Mouse (Mus musculus) small intestine, adult 2 months (tissue): Measurements from ENCODE around the gene Aspscr1. TPM values are rescaled to one million over a fixed set of nuclear protein-coding genes. Genes with fewer than 3 reads are reported as not detected.

Experiments used
- H3K27ac ChIP-seq: fragments of 200-500 bp; 2 replicates; pipeline ENCODE4 v1.5.1; 2012; ENCODE audit warnings: low read depth, low read length, control low read depth, inconsistent platforms; ENCODE audit not compliant: insufficient read depth
- H3K27me3 ChIP-seq: fragments of 200-500 bp; 2 replicates; pipeline ENCODE4 v1.6.1; 2012; ENCODE audit warnings: mild to moderate bottlenecking, moderate library complexity, low read length, inconsistent platforms; ENCODE audit not compliant: control insufficient read depth, insufficient read depth
- H3K36me3 ChIP-seq: fragments of 200-500 bp; 2 replicates; pipeline ENCODE4 v1.6.1; 2012; ENCODE audit warnings: mild to moderate bottlenecking, low read length, control low read depth, inconsistent platforms; ENCODE audit not compliant: control insufficient read depth, insufficient read depth
- H3K4me1 ChIP-seq: fragments of 200-500 bp; 2 replicates; pipeline ENCODE4 v1.6.1; 2012; ENCODE audit warnings: low read length, inconsistent platforms, mixed read lengths; ENCODE audit not compliant: control insufficient read depth, insufficient read depth, insufficient read length
- H3K4me3 ChIP-seq: fragments of 200-500 bp; 2 replicates; pipeline ENCODE4 v1.5.1; 2012; ENCODE audit warnings: low read depth, mild to moderate bottlenecking, control low read depth, inconsistent platforms, low read length, moderate library complexity
- CTCF ChIP-seq: fragments of 200-500 bp; IDR thresholded peaks from 2 replicates; pipeline ENCODE4 v1.5.1; 2012; ENCODE audit warnings: low read depth, mild to moderate bottlenecking, control low read depth, inconsistent platforms, low read length, moderate library complexity, mixed read lengths; ENCODE audit not compliant: insufficient replicate concordance, insufficient read length; ENCODE audit errors: extremely low read depth
- POLR2A ChIP-seq: fragments of 200-500 bp; IDR thresholded peaks from 2 replicates; pipeline ENCODE4 v1.6.1; 2012; ENCODE audit warnings: low read depth, mild to moderate bottlenecking, control low read depth, inconsistent platforms, low read length, moderate library complexity
- WGBS: fragments of 180-500 bp; shearing (Covaris S2); methylation state at CpG from one replicate; pipeline ENCODE4 v1.1.7; 2018; 5-methylcytosine and 5-hydroxymethylcytosine counted together
- polyA plus RNA-seq: library from polyadenylated mRNA; depleted of rRNA; stranded (reverse); fragments of >200 nt; gene quantifications from 2 replicates; pipeline ENCODE4 v1.2.3, GENCODE M21; 2012

The Aspscr1 gene
- polyA plus RNA-seq, 1 experiment = 138 TPM

DNA sequence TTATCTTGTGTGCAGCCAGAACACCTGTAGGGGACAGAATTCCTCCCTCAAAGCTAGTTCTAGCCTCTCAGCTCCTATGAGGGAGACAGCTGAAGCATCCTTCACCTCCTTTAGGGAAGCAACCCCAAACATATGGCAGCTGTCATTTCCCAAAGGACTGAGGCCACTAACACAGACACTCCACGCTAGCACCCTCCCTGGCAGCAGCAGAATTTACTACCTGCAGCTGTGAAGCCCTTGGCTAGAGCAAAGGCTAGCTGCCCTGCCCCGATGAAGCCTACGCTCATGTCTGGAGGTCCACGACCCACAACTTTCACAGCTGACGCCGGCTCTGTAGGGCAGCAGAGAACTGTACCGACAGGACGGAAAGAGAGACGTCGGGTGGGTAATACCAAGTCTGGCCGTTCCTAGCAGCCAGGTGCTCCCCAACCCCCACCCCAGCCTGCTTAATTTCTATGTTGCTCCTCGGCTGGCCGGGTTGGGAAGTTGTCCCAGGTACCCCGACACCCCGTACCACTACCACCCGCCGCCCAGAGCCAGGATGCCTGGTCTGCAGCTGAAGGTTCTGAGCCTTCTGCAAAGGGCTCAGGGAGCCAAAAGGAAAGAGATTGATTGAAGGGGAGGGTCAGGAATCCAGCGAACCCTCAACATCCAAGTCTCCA is 29.7 kb upstream of the Aspscr1 start:
- H3K4me1 ChIP-seq = peaks cover 6% of the 10 kb centered on the region; the same call in 1 of the 2 replicates
- H3K27ac ChIP-seq = no peak overlapping the region
- TF ChIP-seq POLR2A (no peak), CTCF (no peak)
- no peaks in the 10 kb centered on the region; the same call in 1 of the 2 replicates for H3K27me3 ChIP-seq
- no peaks in the 10 kb centered on the region for H3K36me3 ChIP-seq
- H3K4me3 ChIP-seq = peak overlapping the region; percentile 67
- WGBS = 1% methylated on average over 18 of the region's 18 CpGs

DNA sequence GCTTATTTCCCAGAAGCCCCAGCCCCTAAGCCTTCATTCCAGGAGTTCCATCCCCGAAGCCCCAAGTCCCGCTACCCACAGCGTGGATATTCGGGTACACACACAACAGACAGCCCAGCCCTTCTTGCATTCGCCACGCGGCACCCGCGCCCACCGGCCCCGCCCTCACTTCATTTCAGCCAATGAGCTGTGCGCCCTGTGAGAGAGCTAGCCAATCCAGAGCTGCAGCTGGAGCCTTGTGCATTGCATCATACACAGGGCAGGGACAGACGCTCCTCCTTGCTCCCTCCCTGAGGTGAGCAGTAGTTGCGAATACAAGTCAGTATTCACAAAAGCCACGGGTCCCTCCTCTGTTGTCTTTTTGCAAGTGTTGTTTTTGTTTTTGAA is 29.2 kb upstream of the Aspscr1 start, which contains the start of gene Pycr1:
TSS of gene Pycr1 (minus strand) at position 169 of the 387 bp plus-strand sequence.
- Histone ChIP-seq H3K27ac (no peak within 1 kb of the TSS), H3K4me3 (peak within 1 kb of the TSS; percentile 67), H3K4me1 (peaks cover 6% of the 10 kb centered on the region; the same call in 1 of the 2 replicates), H3K36me3 (no peaks in the 10 kb centered on the region), H3K27me3 (no peaks in the 10 kb centered on the region; the same call in 1 of the 2 replicates)
- TF ChIP-seq POLR2A = no peak
- no peak for TF ChIP-seq CTCF
- WGBS = under 1% methylated on average over 15 of the region's 15 CpGs

DNA sequence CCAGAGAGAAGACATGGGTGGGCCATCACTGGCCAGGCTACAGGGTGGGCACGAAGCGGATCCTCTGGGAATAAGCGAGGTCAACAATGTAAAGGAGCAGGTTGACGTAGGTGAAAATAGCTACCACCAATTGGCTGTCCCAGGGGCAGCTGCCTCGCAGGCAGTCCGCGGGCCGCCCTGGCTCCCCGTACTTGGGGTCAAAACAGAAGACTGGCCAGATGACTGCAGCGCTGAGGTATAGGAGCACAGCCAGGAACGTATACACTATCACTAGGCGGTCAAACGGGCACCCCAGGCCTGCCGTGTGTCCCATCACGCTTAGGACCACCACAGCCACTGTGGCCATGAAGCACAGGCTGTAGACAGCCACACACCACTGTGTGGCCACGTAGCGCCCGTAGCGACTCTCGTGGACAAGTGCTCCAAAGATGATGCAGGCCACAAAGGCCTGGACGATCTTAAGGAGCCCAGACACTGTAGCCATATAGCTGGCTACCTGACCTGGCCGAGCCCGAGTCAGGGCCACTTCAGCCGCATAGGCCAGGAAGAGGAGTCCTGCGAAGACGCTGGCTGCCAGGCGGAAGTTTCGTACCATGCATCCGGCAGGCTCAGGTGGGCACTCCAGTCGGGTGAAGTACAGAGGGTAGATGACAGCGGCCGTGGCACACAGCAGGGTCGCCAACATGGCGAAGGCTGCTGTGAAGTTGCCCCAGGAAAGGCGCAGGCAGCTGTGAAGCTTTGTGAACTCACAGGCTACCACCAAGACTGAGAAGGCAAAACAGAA is 25.5 kb upstream of the Aspscr1 start:
- Histone ChIP-seq H3K4me1 (peaks cover 6% of the 10 kb centered on the region; the same call in 1 of the 2 replicates), H3K27ac (no peak overlapping the region; the same call in 1 of the 2 replicates), H3K4me3 (peak overlapping the region; percentile 48; the same call in 1 of the 2 replicates), H3K36me3 (no peaks in the 10 kb centered on the region), H3K27me3 (no peaks in the 10 kb centered on the region; the same call in 1 of the 2 replicates)
- TF ChIP-seq POLR2A (no peak), CTCF (no peak)
- 88% methylated on average over 35 of the region's 35 CpGs for WGBS

DNA sequence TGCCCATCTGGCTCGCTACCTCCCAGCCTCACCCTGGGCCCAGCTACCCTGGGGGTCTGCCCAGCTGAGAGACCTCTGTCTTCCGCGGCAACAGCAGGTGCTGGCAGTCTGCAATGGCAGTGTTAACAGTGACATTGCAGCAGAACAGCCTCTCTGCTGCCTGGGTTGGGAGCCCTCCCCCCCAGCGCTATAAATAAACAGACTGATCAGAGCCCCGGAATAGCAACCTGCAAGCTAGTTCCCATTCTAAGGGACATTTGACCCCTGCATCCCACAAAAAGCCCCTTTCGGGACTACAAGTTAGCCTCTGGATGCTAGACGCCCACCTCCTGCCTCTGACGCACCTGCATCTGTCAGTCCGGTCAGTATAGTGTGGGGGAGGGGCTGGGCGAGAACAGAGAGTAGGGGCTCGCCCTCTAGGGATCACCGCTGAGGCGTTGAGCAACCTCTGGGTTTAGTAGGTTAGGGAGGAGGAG is 24.7 kb upstream of the Aspscr1 start, which contains the start of gene Myadml2:
TSS of gene Myadml2 (minus strand) at position 158 of the 476 bp plus-strand sequence.
- peaks cover 5% of the 10 kb centered on the region; the same call in 1 of the 2 replicates for H3K4me1 ChIP-seq
- H3K36me3 ChIP-seq = no peaks in the 10 kb centered on the region
- peak within 1 kb of the TSS; percentile 11; the same call in 1 of the 2 replicates for H3K27ac ChIP-seq
- 11% methylated on average over 13 of the region's 13 CpGs for WGBS
- peak within 1 kb of the TSS; percentile 48 for H3K4me3 ChIP-seq
- TF ChIP-seq CTCF (no peak), POLR2A (no peak)
- no peaks in the 10 kb centered on the region for H3K27me3 ChIP-seq

DNA sequence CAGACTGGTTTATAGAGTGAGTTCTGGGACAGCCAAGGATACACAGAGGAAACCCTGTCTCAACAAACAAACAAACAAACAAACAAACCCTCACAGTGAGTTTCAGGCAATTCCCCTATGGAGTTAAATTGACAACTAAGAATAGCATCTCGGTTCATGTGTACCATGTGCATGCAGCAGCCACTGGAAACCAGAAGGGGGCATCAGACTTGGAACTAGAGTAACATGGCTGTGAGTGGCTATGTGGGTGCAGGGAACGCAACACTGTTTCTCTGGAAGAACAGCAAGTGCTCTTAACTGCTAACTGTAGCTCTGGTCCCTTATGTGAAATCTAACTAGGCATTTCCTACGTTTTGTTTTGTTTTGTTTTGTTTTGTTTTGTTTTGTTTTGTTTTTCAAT is 20.9 kb upstream of the Aspscr1 start:
- TF ChIP-seq POLR2A = no peak
- TF ChIP-seq CTCF = no peak

DNA sequence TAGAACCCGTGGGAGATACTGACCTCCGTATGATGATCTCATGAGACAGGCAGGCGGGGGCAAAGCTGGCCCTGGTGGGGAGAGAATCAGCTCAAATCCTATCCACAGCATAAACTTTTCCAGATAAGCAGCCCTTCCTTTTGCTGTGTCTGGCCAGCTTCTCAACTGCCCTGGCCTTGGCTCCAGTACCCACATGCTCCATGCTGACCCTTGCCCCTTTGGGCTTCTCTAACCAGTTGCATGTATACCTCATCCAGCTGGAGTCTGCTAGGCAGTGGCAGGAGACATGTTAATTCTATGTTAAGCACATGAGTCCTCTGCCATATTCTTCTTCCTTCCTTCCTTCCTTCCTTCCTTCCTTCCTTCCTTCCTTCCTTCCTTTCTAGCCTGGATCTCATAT is 18.0 kb upstream of the Aspscr1 start:
- Histone ChIP-seq H3K27ac (no peak overlapping the region), H3K4me3 (no peak overlapping the region), H3K27me3 (peaks cover 9% of the 10 kb centered on the region), H3K36me3 (no peaks in the 10 kb centered on the region), H3K4me1 (peaks cover 3% of the 10 kb centered on the region)
- WGBS = 79% methylated on average over 3 of the region's 3 CpGs
- no peak for TF ChIP-seq CTCF

More for the DNA sequence above, 20.9 kb upstream of the Aspscr1 start:
- no peaks in the 10 kb centered on the region for H3K36me3 ChIP-seq
- no peak overlapping the region for H3K4me3 ChIP-seq
- 74% methylated on average over 3 of the region's 3 CpGs for WGBS
- peaks cover 2% of the 10 kb centered on the region; the same call in 1 of the 2 replicates for H3K4me1 ChIP-seq
- H3K27me3 ChIP-seq = no peaks in the 10 kb centered on the region
- no peak overlapping the region for H3K27ac ChIP-seq

DNA sequence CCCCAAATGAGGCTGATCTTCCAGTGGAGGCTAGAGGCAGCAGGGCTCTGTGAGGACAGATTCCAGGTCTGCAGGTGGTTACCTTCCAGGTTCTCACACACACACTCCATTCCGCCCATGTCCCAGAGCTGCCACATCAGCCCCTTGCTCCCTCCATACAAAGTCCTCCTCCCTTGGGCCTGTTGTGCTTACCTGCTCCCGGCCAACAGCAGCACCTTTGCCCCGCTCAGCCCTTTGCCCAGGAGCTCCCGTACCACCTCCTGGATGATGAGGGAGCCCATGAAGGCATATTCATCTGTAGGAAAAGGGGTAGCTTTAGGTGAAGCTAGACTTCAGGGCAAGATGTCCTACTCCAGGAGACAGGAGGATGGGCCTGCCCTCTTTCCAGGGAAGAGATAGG is 15.5 kb upstream of the Aspscr1 start:
- TF ChIP-seq CTCF (no peak), POLR2A (no peak)
- H3K4me3 ChIP-seq = no peak overlapping the region
- H3K27ac ChIP-seq = no peak overlapping the region
- WGBS = 59% methylated on average over 4 of the region's 4 CpGs
- peaks cover 34% of the 10 kb centered on the region for H3K27me3 ChIP-seq
- peaks cover 13% of the 10 kb centered on the region for H3K4me1 ChIP-seq
- no peaks in the 10 kb centered on the region for H3K36me3 ChIP-seq
